Comparison of ENCODE assay signal across 8 mouse cellular contexts in the genomic region with DNA sequence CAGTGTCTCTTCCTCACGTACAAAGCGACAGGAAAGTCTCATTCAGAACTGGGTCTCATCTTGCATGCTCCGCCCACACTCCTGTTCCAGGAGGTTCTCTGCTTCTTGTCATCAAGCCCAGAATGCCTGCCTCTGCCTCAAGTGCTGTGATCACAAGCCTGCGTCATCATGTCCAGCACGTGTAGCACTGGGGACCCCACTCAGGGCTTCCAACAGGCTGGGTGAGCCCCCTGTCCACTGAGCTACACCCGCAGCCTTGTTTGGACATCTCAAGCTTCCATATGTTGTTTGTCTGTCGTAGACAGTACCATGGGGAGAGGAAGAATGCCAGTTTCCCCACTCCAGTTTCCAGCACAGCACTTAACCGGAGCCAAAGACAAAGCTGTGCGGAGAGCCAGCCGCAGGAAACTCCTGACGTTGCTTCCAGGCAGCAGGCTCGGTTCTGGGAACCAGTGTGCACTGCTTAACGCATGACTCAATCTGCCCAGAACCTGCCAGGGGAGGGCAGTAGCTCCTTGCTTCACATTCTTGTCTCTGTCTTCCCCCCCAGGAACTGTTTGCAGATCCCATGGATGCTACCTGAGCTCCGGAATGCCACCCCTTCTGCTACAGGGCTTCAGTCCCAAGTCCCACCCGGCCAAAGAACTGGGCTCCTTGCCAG. TPM values are rescaled to one million over a fixed set of nuclear protein-coding genes. Genes with fewer than 3 reads are reported as not detected.
A peak's percentile ranks its signal among the peaks of the same experiment; 100 is the strongest.
DNase-seq lines count a peak whose midpoint lies in the region; ATAC-seq and TF ChIP-seq lines count a peak whose summit lies in the region.

No protein-coding gene starts in this region.

- ATAC-seq in embryonic facial prominence, embryonic 14.5 days (ENCODE audit: low read depth) = peak; percentile 88
- ATAC-seq in kidney, embryonic 14.5 days (ENCODE audit: low FRiP score, low TSS enrichment) = peak; percentile 71
- ATAC-seq in limb, embryonic 12.5 days (ENCODE audit: insufficient number of reproducible peaks, insufficient read depth, low FRiP score, low TSS enrichment, low read depth) = peak; percentile 59; the same call in 1 of the 2 replicates
- ATAC-seq in midbrain, embryonic 15.5 days (replicated peaks) = peak; percentile 70

- H3K9me3 ChIP-seq in embryonic facial prominence, embryonic 14.5 days (ENCODE audit: control insufficient read depth, low read length) = 0 out of 2 replicates have a peak, but pooled peaks cover 3% of the 10 kb centered on the region
- no peaks in the 10 kb centered on the region for H3K9me3 ChIP-seq in kidney, embryonic 14.5 days (ENCODE audit: control insufficient read depth, low read length)
- peaks cover 5% of the 10 kb centered on the region; the same call in 1 of the 2 replicates for H3K9me3 ChIP-seq in limb, embryonic 12.5 days
- H3K9me3 ChIP-seq in midbrain, embryonic 15.5 days = no peaks in the 10 kb centered on the region

- H3K4me2 ChIP-seq in embryonic facial prominence, embryonic 14.5 days (ENCODE audit: low read depth, low read length) = peak overlapping the region; percentile 47
- H3K4me2 ChIP-seq in kidney, embryonic 14.5 days (replicated peaks; ENCODE audit: low read depth, low read length) = peak overlapping the region; percentile 23; the same call in 1 of the 2 replicates
- peak overlapping the region; percentile 34 for H3K4me2 ChIP-seq in limb, embryonic 12.5 days
- peak overlapping the region; percentile 38 for H3K4me2 ChIP-seq in midbrain, embryonic 15.5 days

- DNase-seq in 3T3-L1 (ENCODE audit: low read depth, low spot score) = peak; percentile 83
- peak; percentile 80 for DNase-seq in adrenal gland, adult 2 months
- DNase-seq in embryonic facial prominence, embryonic 14.5 days (ENCODE audit: low spot score) = peak; percentile 91
- peak; percentile 48 for DNase-seq in heart, adult 8-10 months (ENCODE audit: low spot score)
- peak; percentile 52 for DNase-seq in thymus, adult 2 months

- WGBS in embryonic facial prominence, embryonic 14.5 days = 24% methylated on average over 15 of the region's 15 CpGs
- WGBS in kidney, embryonic 14.5 days = 31% methylated on average over 15 of the region's 15 CpGs
- 45% methylated on average over 15 of the region's 15 CpGs for WGBS in limb, embryonic 12.5 days
- WGBS in midbrain, embryonic 15.5 days = 39% methylated on average over 15 of the region's 15 CpGs
- 31% methylated on average over 15 of the region's 15 CpGs for WGBS in thymus, adult 2 months

- H3K4me1 ChIP-seq in embryonic facial prominence, embryonic 14.5 days (ENCODE audit: control insufficient read depth, insufficient read depth, low read length) = peaks cover 17% of the 10 kb centered on the region
- H3K4me1 ChIP-seq in kidney, embryonic 14.5 days (ENCODE audit: control insufficient read depth, insufficient read depth, low read length) = peaks cover 7% of the 10 kb centered on the region; the same call in 1 of the 2 replicates
- H3K4me1 ChIP-seq in limb, embryonic 12.5 days (replicated peaks) = peaks cover 12% of the 10 kb centered on the region; the same call in 1 of the 2 replicates
- peaks cover 6% of the 10 kb centered on the region; the same call in 1 of the 2 replicates for H3K4me1 ChIP-seq in midbrain, embryonic 15.5 days
- H3K4me1 ChIP-seq in thymus, adult 2 months (replicated peaks; ENCODE audit: control insufficient read depth, insufficient read depth, low read length) = peaks cover 28% of the 10 kb centered on the region

- 0 out of 2 replicates have a peak, but pooled peaks have one; percentile 22 for TF ChIP-seq POLR2A in thymus, adult 2 months (IDR thresholded peaks at IDR 0.05; ENCODE audit: control insufficient read depth, extremely low read depth, insufficient read depth, low read length, poor library complexity)

- H3K9ac ChIP-seq in embryonic facial prominence, embryonic 14.5 days (ENCODE audit: low read depth, low read length) = no peak overlapping the region; the same call in 1 of the 2 replicates
- H3K9ac ChIP-seq in kidney, embryonic 14.5 days (ENCODE audit: low read depth, low read length) = no peak overlapping the region; the same call in 1 of the 2 replicates
- no peak overlapping the region for H3K9ac ChIP-seq in limb, embryonic 12.5 days (replicated peaks)
- H3K9ac ChIP-seq in midbrain, embryonic 15.5 days = no peak overlapping the region

- peak; percentile 25; the same call in 1 of the 2 replicates for TF ChIP-seq CTCF in thymus, adult 2 months (IDR thresholded peaks at IDR 0.05; ENCODE audit: borderline replicate concordance, control insufficient read depth, extremely low read depth, insufficient read depth, low read length, poor library complexity)

- H3K27me3 ChIP-seq in embryonic facial prominence, embryonic 14.5 days (replicated peaks; ENCODE audit: control insufficient read depth, insufficient read depth, low read length) = no peaks in the 10 kb centered on the region
- H3K27me3 ChIP-seq in kidney, embryonic 14.5 days (ENCODE audit: control insufficient read depth, insufficient read depth, low read length) = no peaks in the 10 kb centered on the region
- H3K27me3 ChIP-seq in limb, embryonic 12.5 days = no peaks in the 10 kb centered on the region
- no peaks in the 10 kb centered on the region for H3K27me3 ChIP-seq in midbrain, embryonic 15.5 days (replicated peaks)
- H3K27me3 ChIP-seq in thymus, adult 2 months (ENCODE audit: control insufficient read depth, insufficient read depth, low read length) = no peaks in the 10 kb centered on the region

- H3K27ac ChIP-seq in embryonic facial prominence, embryonic 14.5 days (replicated peaks; ENCODE audit: low read depth, low read length) = peak overlapping the region; percentile 75
- H3K27ac ChIP-seq in kidney, embryonic 14.5 days (ENCODE audit: low read depth, low read length) = no peak overlapping the region
- H3K27ac ChIP-seq in limb, embryonic 12.5 days = no peak overlapping the region
- H3K27ac ChIP-seq in midbrain, embryonic 15.5 days = no peak overlapping the region
- peak overlapping the region; percentile 95 for H3K27ac ChIP-seq in thymus, adult 2 months (ENCODE audit: control insufficient read depth, insufficient read depth, low read length)

- H3K36me3 ChIP-seq in embryonic facial prominence, embryonic 14.5 days (ENCODE audit: control insufficient read depth, insufficient read depth, low read length) = no peaks in the 10 kb centered on the region
- no peaks in the 10 kb centered on the region for H3K36me3 ChIP-seq in kidney, embryonic 14.5 days (ENCODE audit: control insufficient read depth, insufficient read depth, low read length)
- H3K36me3 ChIP-seq in limb, embryonic 12.5 days = no peaks in the 10 kb centered on the region
- H3K36me3 ChIP-seq in midbrain, embryonic 15.5 days (replicated peaks) = no peaks in the 10 kb centered on the region
- H3K36me3 ChIP-seq in thymus, adult 2 months (ENCODE audit: control insufficient read depth, insufficient read depth, low read length) = no peaks in the 10 kb centered on the region

- peak overlapping the region; percentile 11 for H3K4me3 ChIP-seq in embryonic facial prominence, embryonic 14.5 days (ENCODE audit: low read depth, low read length)
- no peak overlapping the region for H3K4me3 ChIP-seq in kidney, embryonic 14.5 days (ENCODE audit: low read length)
- H3K4me3 ChIP-seq in limb, embryonic 12.5 days (replicated peaks) = no peak overlapping the region
- H3K4me3 ChIP-seq in midbrain, embryonic 15.5 days = no peak overlapping the region
- H3K4me3 ChIP-seq in thymus, adult 2 months (ENCODE audit: control insufficient read depth, insufficient read depth, low read length) = peak overlapping the region; percentile 7; the same call in 1 of the 2 replicates

RNA-seq across cellular contexts. Expression of gene Nfyb, which starts 31.3 kb away (rescaled TPM):
- 10 to 100 TPM; 15.2 to 19.8 TPM for total RNA-seq in adrenal gland, adult 2 months (2021)
- polyA plus RNA-seq in adrenal gland, adult 2 months (2012; rRNA removed) = 1.9 and 5.1 TPM in 2 replicates
- 41.8 and 45.7 TPM in 2 replicates for polyA plus RNA-seq in embryonic facial prominence, embryonic 14.5 days (2014; fragmentation: Nextera tagmentation; extraction: Ambion mirVana)
- 10 to 100 TPM; 13.0 to 16.0 (median 14.5) TPM for total RNA-seq in heart, adult 8-10 months (2022)
- polyA plus RNA-seq in kidney, embryonic 14.5 days (2014; fragmentation: Nextera tagmentation; extraction: Ambion mirVana) = 54.7 and 55.0 TPM in 2 replicates
- polyA plus RNA-seq in limb, embryonic 12.5 days (2016; fragmentation: Nextera tagmentation; extraction: Ambion mirVana) = 61.4 and 66.8 TPM in 2 replicates
- polyA plus RNA-seq in midbrain, embryonic 15.5 days (2015; fragmentation: Nextera tagmentation; extraction: Ambion mirVana) = 46.4 and 47.1 TPM in 2 replicates
- polyA plus RNA-seq in thymus, adult 2 months (2012; rRNA removed) = 21.4 and 26.7 TPM in 2 replicates

RNA-seq across cellular contexts. Expression of gene Txnrd1, which starts 38.5 kb away (rescaled TPM):
- 100 to 1,000 TPM in 1 of 2 experiments, 10 to 100 TPM in 1; 88.6 to 113 TPM for total RNA-seq in adrenal gland, adult 2 months (2021)
- polyA plus RNA-seq in adrenal gland, adult 2 months (2012; rRNA removed) = 27.3 and 34.4 TPM in 2 replicates
- polyA plus RNA-seq in embryonic facial prominence, embryonic 14.5 days (2014; fragmentation: Nextera tagmentation; extraction: Ambion mirVana) = 85.0 and 98.9 TPM in 2 replicates
- 10 to 100 TPM; 57.3 to 65.7 (median 59.4) TPM for total RNA-seq in heart, adult 8-10 months (2022)
- polyA plus RNA-seq in kidney, embryonic 14.5 days (2014; fragmentation: Nextera tagmentation; extraction: Ambion mirVana) = 72.4 and 136 TPM in 2 replicates
- polyA plus RNA-seq in limb, embryonic 12.5 days (2016; fragmentation: Nextera tagmentation; extraction: Ambion mirVana) = 149 TPM in 2 replicates
- 113 and 120 TPM in 2 replicates for polyA plus RNA-seq in midbrain, embryonic 15.5 days (2015; fragmentation: Nextera tagmentation; extraction: Ambion mirVana)
- 32.2 and 42.5 TPM in 2 replicates for polyA plus RNA-seq in thymus, adult 2 months (2012; rRNA removed)

Comparison
In these comparisons a context has a peak if more than half of its experiments do, and no peak if none do; other contexts are left out.
1. H3K27ac ChIP-seq: peak in embryonic facial prominence, embryonic 14.5 days (single experiment) and thymus, adult 2 months (single experiment); none in kidney, embryonic 14.5 days (single experiment), limb, embryonic 12.5 days (single experiment) and midbrain, embryonic 15.5 days (single experiment).
2. H3K4me3 ChIP-seq: peak in embryonic facial prominence, embryonic 14.5 days (single experiment) and thymus, adult 2 months (single experiment); none in kidney, embryonic 14.5 days (single experiment), limb, embryonic 12.5 days (single experiment) and midbrain, embryonic 15.5 days (single experiment).
3. Peak in every context shown above with its lines, with median percentiles within 50 percentile points of each other: DNase-seq, ATAC-seq and H3K4me2 ChIP-seq.